Mouse (Mus musculus) kidney, postnatal 36 days (tissue): ENCODE measurements around the gene Art2b.
"Not testable (repeated sequence)": the region's sequence is repeated elsewhere in the genome, so short reads cannot be mapped to it uniquely, and the experiment has no call there.

ENCODE experiments used
- DNase-seq, 2 experiments: peaks; one replicate each; pipeline ENCODE4 v3.0.0; 2021 to 2022; ENCODE audit warnings: mixed read lengths in 2 of 2

Art2b gene

DNA sequence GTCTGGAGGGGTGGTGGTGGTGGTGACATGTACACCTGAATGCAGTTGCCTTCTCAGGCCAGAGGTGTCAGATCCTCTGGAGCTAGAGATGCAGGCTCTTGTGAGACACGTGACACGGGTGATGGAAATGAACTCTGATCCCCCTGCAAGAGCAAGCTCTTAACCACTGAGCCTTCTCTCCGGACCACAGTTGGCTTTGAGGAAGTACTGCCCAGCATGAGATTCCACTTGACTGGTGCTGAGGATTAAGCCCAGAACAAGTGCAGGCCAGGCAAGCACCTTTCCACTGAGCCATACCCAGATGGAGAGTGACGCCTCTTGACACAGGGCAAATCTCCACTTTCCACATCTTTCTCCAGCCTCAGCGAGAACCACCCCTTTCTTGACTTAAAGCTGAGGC is 26.0 kb downstream of the Art2b start:
- not testable (repeated sequence) for DNase-seq

- DNase-seq, result no peak
Measured at GRCm38 (mm10) chr7:101557391-101557790, 28.0 kb downstream of the Art2b start.

DNA sequence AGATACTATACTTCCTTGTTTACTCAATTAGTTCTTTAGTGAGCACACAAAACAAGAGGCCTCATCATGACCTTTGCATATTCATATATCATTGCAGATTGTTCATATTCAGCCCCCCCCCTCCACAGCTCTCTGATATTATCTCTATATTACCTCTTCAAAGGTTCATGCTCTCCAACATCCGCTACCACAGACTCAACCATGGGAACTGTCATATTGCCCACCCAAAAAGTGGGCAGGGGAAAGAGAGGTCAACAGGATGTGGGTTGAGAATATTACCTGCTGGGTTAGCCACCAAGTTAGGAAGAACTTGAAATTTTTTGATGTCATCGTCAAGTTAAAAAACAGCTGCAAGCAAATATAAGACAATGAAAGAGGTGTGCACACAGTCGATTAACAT is 29.9 kb downstream of the Art2b start:
- DNase-seq, result not testable (repeated sequence)

- no peak for DNase-seq
Measured at GRCm38 (mm10) chr7:101551530-101551929, 33.9 kb downstream of the Art2b start.

- no peak for DNase-seq
Measured at GRCm38 (mm10) chr7:101550686-101551485, 34.5 kb downstream of the Art2b start.

DNA sequence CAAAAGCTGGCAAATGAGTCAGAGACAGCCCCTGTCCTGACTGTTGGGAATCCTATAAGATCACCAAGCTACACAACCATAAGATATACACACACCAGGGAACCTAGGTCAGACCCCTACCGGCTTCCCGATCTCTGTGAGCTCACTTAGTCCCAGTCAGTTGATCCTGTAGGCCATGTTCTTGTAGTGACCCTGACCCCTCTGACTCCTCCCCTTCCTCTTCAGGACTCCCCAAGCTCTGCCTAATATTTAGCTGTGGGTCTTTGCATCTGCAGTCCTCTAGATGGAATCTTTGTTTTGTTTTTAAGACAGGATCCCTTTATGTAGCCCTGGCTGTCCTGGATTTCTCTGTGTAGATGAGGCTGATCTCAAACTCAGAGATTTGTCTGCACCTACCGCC is 36.1 kb downstream of the Art2b start:
- no peak for DNase-seq

DNA sequence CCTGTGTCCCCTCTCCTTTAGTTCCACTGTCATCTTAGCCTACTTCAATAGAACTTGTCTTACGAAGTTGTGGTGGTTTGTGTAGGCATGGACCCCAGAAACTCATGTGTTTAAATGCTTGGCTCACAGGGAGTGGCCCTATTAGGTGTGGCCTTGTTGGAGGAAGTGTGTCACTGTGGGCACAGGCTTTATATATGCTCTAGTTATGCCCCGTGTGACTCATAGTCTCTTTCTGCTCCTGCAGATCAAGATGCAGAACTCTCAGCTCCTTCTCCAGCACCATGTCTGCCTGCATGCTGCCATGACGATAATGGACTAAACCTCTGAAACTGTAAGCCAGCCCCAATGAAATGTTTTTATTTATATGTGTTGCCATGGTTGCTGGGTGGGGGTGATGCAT is 37.7 kb downstream of the Art2b start:
- DNase-seq, result no peak

DNA sequence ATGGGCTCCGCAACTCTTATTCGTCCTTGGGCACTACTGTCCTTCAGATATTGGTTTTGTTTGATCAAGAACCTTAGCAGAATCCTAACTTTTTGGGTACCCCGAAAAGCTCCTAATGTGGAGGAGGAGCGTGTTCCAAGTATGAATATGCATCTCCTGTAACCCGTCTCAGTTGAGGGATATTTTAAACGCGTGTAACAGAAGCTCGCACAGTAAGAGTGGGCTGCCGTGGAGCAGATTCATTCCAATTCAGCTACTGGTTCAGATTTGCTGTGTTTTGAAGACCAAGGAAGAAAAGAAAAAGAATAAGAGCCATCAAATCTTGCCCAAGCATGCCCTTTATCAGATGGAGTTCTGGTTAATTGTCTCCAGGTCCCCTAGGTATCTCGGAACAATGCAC is 43.7 kb downstream of the Art2b start:
- no peak for DNase-seq

- DNase-seq, result peak; percentile 72 to 87
Measured at GRCm38 (mm10) chr7:101541132-101541531, 44.3 kb downstream of the Art2b start.

DNA sequence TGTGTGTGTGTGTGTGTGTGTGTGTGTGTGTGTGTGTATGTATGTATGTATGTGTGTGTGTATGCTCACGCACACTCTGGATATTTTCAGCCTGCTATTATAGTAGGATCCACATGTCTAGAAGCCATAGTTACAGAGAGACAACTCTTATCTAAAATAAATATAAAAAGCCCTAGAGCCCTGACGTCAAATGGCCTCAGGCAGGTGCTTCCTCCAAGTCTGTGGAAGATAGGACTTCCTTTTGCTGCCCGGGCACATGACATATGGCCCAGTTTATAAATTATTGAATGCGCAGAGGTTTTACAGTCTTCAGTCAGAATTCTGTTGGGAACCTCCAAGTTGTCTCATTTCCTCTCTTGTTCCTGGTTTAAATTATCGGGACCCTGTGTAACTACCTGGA is 44.7 kb downstream of the Art2b start:
- DNase-seq, result no peak

DNA sequence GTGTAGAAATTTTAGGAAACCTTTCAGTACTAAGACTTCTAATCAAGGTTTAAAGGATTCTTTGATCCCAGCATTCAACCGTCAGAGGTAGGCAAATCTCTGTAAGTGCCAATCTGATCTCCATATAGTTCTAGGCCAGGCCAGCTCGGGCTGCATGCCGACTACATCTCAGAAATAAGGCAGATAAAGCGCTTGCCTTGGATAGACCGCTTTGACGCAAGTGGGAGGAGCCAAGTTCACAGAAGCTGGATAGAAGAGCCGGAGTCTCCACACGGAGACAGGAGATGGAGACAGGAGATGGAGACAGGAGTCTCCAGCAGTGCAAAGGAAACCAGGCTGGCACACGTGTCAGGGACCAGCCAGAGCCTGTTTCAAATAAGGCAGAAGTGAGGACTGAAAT is 45.6 kb downstream of the Art2b start:
- DNase-seq, result no peak

DNA sequence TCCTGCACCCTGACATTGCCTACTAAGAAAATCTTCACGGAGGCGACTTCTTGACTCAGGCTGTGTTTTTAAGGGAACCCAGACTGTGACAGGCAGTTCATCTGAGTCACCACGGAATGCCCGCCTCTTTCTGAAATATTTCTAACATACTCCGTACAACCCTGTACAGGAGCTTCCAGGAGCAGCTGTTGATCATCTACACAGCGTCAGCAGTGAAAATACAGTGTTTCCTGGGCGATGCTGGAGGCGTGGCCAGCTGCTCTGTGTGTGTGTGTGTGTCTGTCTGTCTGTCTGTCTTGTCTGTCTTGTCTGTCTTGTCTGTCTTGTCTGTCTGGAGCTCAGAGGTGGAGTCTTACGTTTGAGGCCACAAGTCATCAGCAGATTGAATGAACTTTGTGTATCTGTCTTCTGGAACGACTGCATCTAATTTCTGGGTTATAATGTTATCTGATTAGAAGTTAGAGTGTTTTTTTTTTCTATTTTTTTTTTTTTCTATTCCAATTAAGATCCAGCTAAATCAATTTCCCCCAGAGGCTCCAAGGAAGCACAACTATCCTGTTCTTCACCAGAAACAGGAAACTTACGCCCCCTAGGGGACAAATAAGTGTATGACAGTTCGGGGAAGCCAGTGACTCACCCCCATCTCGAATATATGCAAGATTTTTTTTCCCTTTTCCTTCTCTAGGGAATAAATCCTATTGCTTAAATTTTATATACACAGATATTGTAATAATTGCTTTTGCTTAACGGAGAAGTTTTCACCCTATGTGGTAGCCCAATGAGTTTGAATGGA is 47.1 kb downstream of the Art2b start:
- DNase-seq, result peak; percentile 20 to 44

- DNase-seq, result no peak
Measured at GRCm38 (mm10) chr7:101537541-101537940, 47.9 kb downstream of the Art2b start.

DNA sequence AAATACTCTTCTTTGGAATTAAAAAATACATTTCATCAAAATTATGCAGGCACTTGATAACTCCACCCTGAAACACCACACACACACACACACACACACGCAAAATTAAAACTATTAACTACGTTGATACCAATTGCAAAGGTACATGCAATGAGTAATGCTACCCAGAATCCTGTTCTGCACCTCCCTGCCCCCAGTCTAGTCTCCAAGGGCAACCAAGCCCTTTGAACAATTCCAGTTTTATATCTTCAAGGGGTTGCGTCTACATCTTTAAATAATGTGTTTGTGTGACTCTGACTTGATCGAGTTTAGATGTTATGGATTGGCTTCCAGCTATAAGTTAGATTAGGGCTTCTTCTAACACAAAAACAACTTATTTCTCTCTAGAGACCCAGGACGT is 49.9 kb downstream of the Art2b start:
- no peak for DNase-seq

GRCm38 (mm10) chr7:101535102-101535501 is 50.3 kb downstream of the Art2b start:
- no peak for DNase-seq

GRCm38 (mm10) chr7:101534428-101534827 is 51.0 kb downstream of the Art2b start:
- DNase-seq, result no peak
